Mouse (Mus musculus): ENCODE data around the gene Otop3. TPM values are rescaled to one million over a fixed set of nuclear protein-coding genes. Genes with fewer than 3 reads are reported as not detected.

Otop3 gene
- polyA plus RNA-seq, 1 experiment = not detected

DNA sequence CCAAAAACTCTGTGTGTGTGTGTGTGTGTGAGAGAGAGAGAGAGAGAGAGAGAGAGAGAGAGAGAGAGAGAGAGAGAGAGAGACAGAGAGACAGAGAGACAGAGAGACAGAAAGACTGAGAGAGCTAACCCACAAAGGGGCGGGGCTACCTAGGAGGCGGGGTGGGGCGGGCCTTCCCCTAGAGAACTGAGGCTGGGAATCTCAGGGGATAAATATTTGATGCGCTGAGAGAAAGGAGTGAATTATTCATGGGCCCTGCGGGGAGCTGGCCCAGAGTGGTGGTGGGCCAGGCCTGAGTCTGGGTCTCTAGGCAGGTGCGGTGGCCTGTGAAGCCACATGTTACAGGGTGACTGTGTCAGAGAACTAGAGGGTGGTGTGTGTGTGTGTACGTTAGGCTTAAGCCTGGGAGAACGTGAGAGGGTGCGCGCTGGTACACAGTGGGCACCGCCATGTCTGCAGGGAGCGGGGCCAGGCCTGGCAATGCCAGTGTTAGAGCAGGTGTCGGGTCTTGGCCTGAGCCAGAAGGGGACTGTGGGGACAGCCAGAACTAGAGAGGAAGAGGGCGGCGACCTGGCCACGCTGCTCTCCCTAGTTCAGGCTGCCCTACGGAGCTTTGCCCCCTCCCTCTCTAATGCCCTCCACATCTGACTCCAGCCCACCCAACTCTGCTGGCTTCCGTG lies 14.7 kb upstream of the Otop3 start:
- Histone ChIP-seq H3K79me2 (ENCODE audit: control insufficient read depth, insufficient read depth) (no peaks in the 10 kb centered on the region), H3K79me3 (ENCODE audit: low read depth) (no peaks in the 10 kb centered on the region), H3ac (ENCODE audit: control insufficient read depth, insufficient read length, low read depth) (no peak overlapping the region), H3K36me3 (ENCODE audit: control insufficient read depth, insufficient read depth) (no peaks in the 10 kb centered on the region), H3K27me3 (ENCODE audit: control insufficient read depth, insufficient read depth, insufficient read length) (peaks cover 69% of the 10 kb centered on the region), H3K4me3 (ENCODE audit: insufficient read depth, poor library complexity, severe bottlenecking) (no peak overlapping the region)
- TF ChIP-seq USF1 (IDR thresholded peaks at IDR 0.05; ENCODE audit: low read depth) (no peak), CTCF (IDR thresholded peaks at IDR 0.05; ENCODE audit: control insufficient read depth, insufficient read depth, insufficient read length) (no peak)

GRCm38 (mm10) chr11:115321906-115322693 lies 12.4 kb upstream of the Otop3 start, which contains the start of gene Ush1g:
Gene Ush1g, minus strand, starts transcription at chr11:115322041.
- TF ChIP-seq FOSL1 (IDR thresholded peaks at IDR 0.05; ENCODE audit: insufficient read depth, low read length, poor library complexity, severe bottlenecking) = no peak
- peak; percentile 51 for TF ChIP-seq CTCF (IDR thresholded peaks at IDR 0.05; ENCODE audit: control insufficient read depth, insufficient read depth, insufficient read length)
- Histone ChIP-seq H3K4me3 (ENCODE audit: insufficient read depth, poor library complexity, severe bottlenecking) (no peak within 1 kb of the TSS), H3K79me3 (ENCODE audit: low read depth) (no peaks in the 10 kb centered on the region), H3K36me3 (ENCODE audit: control insufficient read depth, insufficient read depth) (no peaks in the 10 kb centered on the region), H3K27me3 (ENCODE audit: control insufficient read depth, insufficient read depth, insufficient read length) (peaks cover 46% of the 10 kb centered on the region), H3ac (ENCODE audit: control insufficient read depth, insufficient read length, low read depth) (no peak within 1 kb of the TSS), H3K79me2 (ENCODE audit: control insufficient read depth, insufficient read depth) (no peaks in the 10 kb centered on the region)

DNA sequence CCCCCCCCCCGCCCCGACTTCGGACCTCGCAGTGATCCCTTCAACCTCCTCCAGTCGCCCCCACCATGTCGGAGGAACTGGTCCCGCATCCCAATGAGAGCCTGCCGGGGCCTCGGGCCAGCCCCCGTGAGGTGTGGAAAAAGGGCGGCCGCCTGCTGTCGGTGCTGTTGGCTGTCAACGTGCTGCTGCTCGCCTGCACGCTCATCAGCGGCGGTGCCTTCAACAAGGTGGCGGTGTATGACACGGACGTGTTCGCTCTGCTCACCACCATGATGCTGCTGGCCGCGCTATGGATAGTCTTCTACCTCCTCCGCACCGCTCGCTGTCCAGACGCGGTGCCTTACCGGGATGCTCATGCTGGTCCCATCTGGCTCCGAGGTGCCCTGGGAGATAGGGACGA lies 11.2 kb upstream of the Otop3 start:
- Histone ChIP-seq H3K79me2 (ENCODE audit: control insufficient read depth, insufficient read depth) (no peaks in the 10 kb centered on the region), H3K79me3 (ENCODE audit: low read depth) (no peaks in the 10 kb centered on the region), H3K4me3 (ENCODE audit: insufficient read depth, poor library complexity, severe bottlenecking) (no peak overlapping the region), H3ac (ENCODE audit: control insufficient read depth, insufficient read length, low read depth) (no peak overlapping the region), H3K36me3 (ENCODE audit: control insufficient read depth, insufficient read depth) (no peaks in the 10 kb centered on the region), H3K27me3 (ENCODE audit: control insufficient read depth, insufficient read depth, insufficient read length) (peaks cover 34% of the 10 kb centered on the region)
- TF ChIP-seq CEBPB (IDR thresholded peaks at IDR 0.05; ENCODE audit: low read depth) (no peak), FOSL1 (IDR thresholded peaks at IDR 0.05; ENCODE audit: insufficient read depth, low read length, poor library complexity, severe bottlenecking) (no peak), MYOG (IDR thresholded peaks at IDR 0.05; ENCODE audit: control insufficient read depth, extremely low read depth, insufficient read length) (no peak), CTCF (IDR thresholded peaks at IDR 0.05; ENCODE audit: control insufficient read depth, insufficient read depth, insufficient read length) (no peak), MYOD1 (IDR thresholded peaks at IDR 0.05; ENCODE audit: control insufficient read depth, insufficient read length, low read depth) (no peak), MAX (IDR thresholded peaks at IDR 0.05) (no peak), USF1 (IDR thresholded peaks at IDR 0.05; ENCODE audit: low read depth) (no peak)

- TF ChIP-seq MYOG (IDR thresholded peaks at IDR 0.05; ENCODE audit: control insufficient read depth, extremely low read depth, insufficient read length) = no peak
- no peak for TF ChIP-seq CTCF (IDR thresholded peaks at IDR 0.05; ENCODE audit: control insufficient read depth, insufficient read depth, insufficient read length)
- TF ChIP-seq CEBPB (IDR thresholded peaks at IDR 0.05; ENCODE audit: low read depth) = no peak
- H3K27me3 ChIP-seq (ENCODE audit: control insufficient read depth, insufficient read depth, insufficient read length) = peaks cover 34% of the 10 kb centered on the region
- no peaks in the 10 kb centered on the region for H3K79me2 ChIP-seq (ENCODE audit: control insufficient read depth, insufficient read depth)
- H3K36me3 ChIP-seq (ENCODE audit: control insufficient read depth, insufficient read depth) = no peaks in the 10 kb centered on the region
- no peak overlapping the region for H3ac ChIP-seq (ENCODE audit: control insufficient read depth, insufficient read length, low read depth)
- H3K4me3 ChIP-seq (ENCODE audit: insufficient read depth, poor library complexity, severe bottlenecking) = no peak overlapping the region
- H3K79me3 ChIP-seq (ENCODE audit: low read depth) = no peaks in the 10 kb centered on the region
These were observed 7.8 kb upstream of the Otop3 start for GRCm38 (mm10) chr11:115326730-115327129.

DNA sequence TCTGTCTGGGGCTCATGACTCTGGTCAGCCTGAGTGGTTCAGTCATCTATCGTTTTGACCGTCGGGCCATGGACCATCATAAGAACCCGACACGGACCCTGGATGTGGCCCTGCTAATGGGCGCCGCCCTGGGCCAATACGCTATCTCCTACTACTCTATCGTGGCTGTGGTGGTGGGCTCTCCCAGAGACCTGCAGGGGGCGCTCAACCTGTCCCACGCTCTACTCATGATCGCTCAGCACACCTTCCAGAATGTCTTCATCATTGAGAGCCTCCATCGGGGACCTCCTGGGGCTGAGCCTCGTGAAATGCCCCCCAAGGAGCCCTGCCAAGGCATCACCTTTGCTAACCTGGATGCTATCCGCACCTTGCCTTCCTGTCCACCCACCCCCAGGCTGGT lies 5.2 kb upstream of the Otop3 start:
- Histone ChIP-seq H3K79me2 (ENCODE audit: control insufficient read depth, insufficient read depth) (no peaks in the 10 kb centered on the region), H3K27me3 (ENCODE audit: control insufficient read depth, insufficient read depth, insufficient read length) (peaks cover 42% of the 10 kb centered on the region), H3K4me3 (ENCODE audit: insufficient read depth, poor library complexity, severe bottlenecking) (no peak overlapping the region), H3K79me3 (ENCODE audit: low read depth) (no peaks in the 10 kb centered on the region), H3K36me3 (ENCODE audit: control insufficient read depth, insufficient read depth) (no peaks in the 10 kb centered on the region), H3ac (ENCODE audit: control insufficient read depth, insufficient read length, low read depth) (no peak overlapping the region)
- no peak for TF ChIP-seq MYOD1 (IDR thresholded peaks at IDR 0.05; ENCODE audit: control insufficient read depth, insufficient read length, low read depth)
- TF ChIP-seq MYOG (IDR thresholded peaks at IDR 0.05; ENCODE audit: control insufficient read depth, extremely low read depth, insufficient read length) = no peak
- TF ChIP-seq USF1 (IDR thresholded peaks at IDR 0.05; ENCODE audit: low read depth) = no peak
- no peak for TF ChIP-seq CEBPB (IDR thresholded peaks at IDR 0.05; ENCODE audit: low read depth)
- TF ChIP-seq CTCF (IDR thresholded peaks at IDR 0.05; ENCODE audit: control insufficient read depth, insufficient read depth, insufficient read length) = no peak
- TF ChIP-seq MAX (IDR thresholded peaks at IDR 0.05) = no peak
- TF ChIP-seq FOSL1 (IDR thresholded peaks at IDR 0.05; ENCODE audit: insufficient read depth, low read length, poor library complexity, severe bottlenecking) = no peak

- H3K79me2 ChIP-seq (ENCODE audit: control insufficient read depth, insufficient read depth) = no peaks in the 10 kb centered on the region
- no peak overlapping the region for H3K4me3 ChIP-seq (ENCODE audit: insufficient read depth, poor library complexity, severe bottlenecking)
- no peaks in the 10 kb centered on the region for H3K79me3 ChIP-seq (ENCODE audit: low read depth)
- H3K36me3 ChIP-seq (ENCODE audit: control insufficient read depth, insufficient read depth) = no peaks in the 10 kb centered on the region
- TF ChIP-seq MYOD1 (IDR thresholded peaks at IDR 0.05; ENCODE audit: control insufficient read depth, insufficient read length, low read depth) (no peak), CEBPB (IDR thresholded peaks at IDR 0.05; ENCODE audit: low read depth) (no peak), USF1 (IDR thresholded peaks at IDR 0.05; ENCODE audit: low read depth) (no peak), CTCF (IDR thresholded peaks at IDR 0.05; ENCODE audit: control insufficient read depth, insufficient read depth, insufficient read length) (no peak), MAX (IDR thresholded peaks at IDR 0.05) (no peak), MYOG (IDR thresholded peaks at IDR 0.05; ENCODE audit: control insufficient read depth, extremely low read depth, insufficient read length) (no peak), FOSL1 (IDR thresholded peaks at IDR 0.05; ENCODE audit: insufficient read depth, low read length, poor library complexity, severe bottlenecking) (no peak)
- no peak overlapping the region for H3ac ChIP-seq (ENCODE audit: control insufficient read depth, insufficient read length, low read depth)
- peaks cover 60% of the 10 kb centered on the region for H3K27me3 ChIP-seq (ENCODE audit: control insufficient read depth, insufficient read depth, insufficient read length)
These were observed 692 bp downstream of the Otop3 start for GRCm38 (mm10) chr11:115335223-115335622.

Measured in C2C12 (cell line).